Mouse (Mus musculus) bone marrow macrophage, adult 2 months (primary cell): ENCODE data around the gene Trim62. TPM values are rescaled to one million over a fixed set of nuclear protein-coding genes. Genes with fewer than 3 reads are reported as not detected.
A peak's percentile ranks its signal among the peaks of the same experiment; 100 is the strongest.

Experiments
- H3K27ac ChIP-seq: 2 replicates; pipeline ENCODE4 v1.5.1; 2012; ENCODE audit warnings: low read depth, low read length; ENCODE audit not compliant: insufficient read depth
- H3K4me1 ChIP-seq: 2 replicates; pipeline ENCODE4 v1.6.1; 2012; ENCODE audit warnings: low read length; ENCODE audit not compliant: control insufficient read depth, insufficient read depth
- H3K4me3 ChIP-seq: 2 replicates; pipeline ENCODE4 v1.5.1; 2012; ENCODE audit warnings: mild to moderate bottlenecking, low read length, moderate library complexity; ENCODE audit not compliant: insufficient read depth
- CTCF ChIP-seq: IDR thresholded peaks from 2 replicates; pipeline ENCODE4 v1.5.1; 2012; ENCODE audit warnings: low read depth, mild to moderate bottlenecking, low read length, moderate library complexity
- POLR2A ChIP-seq: IDR thresholded peaks from 2 replicates; pipeline ENCODE4 v1.6.1; 2012; ENCODE audit warnings: mild to moderate bottlenecking, low read depth, low read length, borderline replicate concordance
- polyA plus RNA-seq: library from polyadenylated mRNA; stranded (reverse); fragments of >200 nt; gene quantifications from 2 replicates; pipeline ENCODE4 v1.2.4, GENCODE M21; 2012; ENCODE audit not compliant: missing spikeins, insufficient read depth, insufficient read length

Trim62 gene
- polyA plus RNA-seq, 1 experiment = 4.2 TPM

DNA sequence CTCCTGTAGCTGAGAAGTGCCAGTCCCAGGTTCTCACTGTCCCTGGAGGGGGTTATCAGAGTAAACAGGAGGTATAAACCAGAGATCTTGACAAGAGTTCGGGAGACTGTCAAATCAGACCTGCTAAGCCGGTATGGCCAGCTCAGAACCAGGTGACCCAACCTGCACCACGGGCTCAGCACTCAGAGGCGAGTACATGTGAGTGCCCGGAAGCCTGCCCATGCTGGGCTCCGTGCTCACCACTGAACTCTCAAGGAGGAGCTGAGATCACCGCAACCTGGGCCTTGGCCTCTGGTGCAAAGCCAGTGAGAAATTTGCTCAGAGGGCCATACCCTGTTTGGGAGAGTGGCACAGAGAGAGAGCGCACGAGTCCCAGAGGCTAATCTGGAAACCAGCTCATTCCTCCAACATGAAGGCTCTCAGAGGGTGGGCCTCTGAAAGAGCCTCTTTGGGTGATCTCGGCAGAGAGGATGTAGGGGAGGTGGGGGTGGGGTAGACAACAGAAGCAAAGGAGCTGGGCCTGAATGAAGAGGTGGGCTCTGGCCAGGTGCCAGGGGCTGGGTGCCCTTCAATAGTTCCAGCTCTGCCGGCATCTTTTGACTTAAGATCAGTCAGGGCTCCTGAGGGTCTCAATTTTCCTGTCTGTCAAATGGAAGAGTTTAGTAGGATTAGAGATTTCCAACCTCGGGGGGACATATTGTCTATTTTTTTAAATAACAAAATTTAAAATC, 24.0 kb downstream of the Trim62 start:
- H3K4me1 ChIP-seq = no peaks in the 10 kb centered on the region
- no peak for TF ChIP-seq CTCF
- TF ChIP-seq POLR2A = no peak
- H3K27ac ChIP-seq = no peak overlapping the region
- no peak overlapping the region for H3K4me3 ChIP-seq

DNA sequence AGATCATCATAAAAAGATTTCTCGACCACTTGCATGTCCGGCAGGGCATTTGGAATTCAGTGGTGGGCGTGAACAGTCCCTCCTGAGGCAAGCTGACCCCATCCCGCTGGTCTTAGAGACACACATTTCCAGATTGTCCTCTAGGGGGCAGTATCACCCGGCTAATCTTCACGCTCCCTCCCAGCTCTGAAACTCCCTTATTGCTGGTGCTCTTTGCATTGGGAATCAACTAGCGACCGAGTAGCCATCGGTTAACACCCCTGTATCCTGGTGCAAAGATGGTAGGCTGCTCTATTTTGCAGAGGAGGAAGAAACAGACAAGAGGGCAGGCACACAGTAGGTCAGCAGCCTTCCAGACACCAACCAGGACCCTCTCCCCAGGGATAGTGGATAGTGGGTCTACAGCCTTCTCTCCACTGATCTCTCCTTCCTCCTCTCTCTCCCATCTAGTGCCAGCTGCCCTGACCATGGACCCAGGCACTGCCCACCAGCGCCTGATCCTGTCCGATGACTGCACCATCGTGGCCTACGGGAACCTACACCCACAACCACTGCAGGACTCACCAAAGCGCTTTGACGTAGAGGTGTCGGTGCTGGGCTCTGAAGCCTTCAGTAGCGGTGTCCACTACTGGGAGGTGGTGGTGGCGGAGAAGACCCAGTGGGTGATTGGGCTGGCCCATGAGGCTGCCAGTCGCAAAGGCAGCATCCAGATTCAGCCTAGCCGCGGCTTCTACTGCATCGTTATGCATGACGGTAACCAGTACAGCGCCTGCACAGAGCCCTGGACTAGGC, 25.4 kb downstream of the Trim62 start:
- no peak for TF ChIP-seq POLR2A
- TF ChIP-seq CTCF = peak; percentile 91
- Histone ChIP-seq H3K4me1 (no peaks in the 10 kb centered on the region), H3K27ac (no peak overlapping the region), H3K4me3 (no peak overlapping the region)

- Histone ChIP-seq H3K4me3 (no peak overlapping the region), H3K4me1 (no peaks in the 10 kb centered on the region), H3K27ac (no peak overlapping the region)
- TF ChIP-seq POLR2A (no peak), CTCF (no peak)
These were observed 26.0 kb downstream of the Trim62 start for GRCm38 (mm10) chr4:128909378-128909831.

GRCm38 (mm10) chr4:128910276-128911063, 27.1 kb downstream of the Trim62 start:
- no peaks in the 10 kb centered on the region for H3K4me1 ChIP-seq

DNA sequence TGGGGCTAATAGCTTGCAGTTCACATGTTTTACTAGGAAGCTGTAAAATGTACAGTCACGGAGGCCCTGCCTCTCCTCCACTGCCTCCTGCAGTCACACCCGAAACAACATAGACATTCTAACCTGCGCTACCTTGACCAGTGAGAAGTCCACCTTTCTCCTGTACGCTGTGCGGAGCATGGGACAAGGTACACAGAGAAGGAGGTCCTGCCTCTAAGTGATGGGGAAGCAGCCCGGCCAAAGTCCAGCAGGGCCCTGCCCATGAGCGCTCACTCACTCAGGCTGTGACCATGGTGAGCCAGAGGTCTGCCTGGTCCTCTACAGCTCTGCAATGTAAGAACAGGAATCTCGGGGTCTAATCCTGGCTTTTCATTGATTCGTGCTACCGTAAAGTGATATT, 28.7 kb downstream of the Trim62 start:
- TF ChIP-seq CTCF (no peak), POLR2A (no peak)
- Histone ChIP-seq H3K27ac (no peak overlapping the region), H3K4me3 (no peak overlapping the region), H3K4me1 (no peaks in the 10 kb centered on the region)

More at GRCm38 (mm10) chr4:128910276-128911063, 27.1 kb downstream of the Trim62 start:
- no peak overlapping the region for H3K4me3 ChIP-seq
- no peak overlapping the region for H3K27ac ChIP-seq
- TF ChIP-seq POLR2A (no peak), CTCF (no peak)

- H3K27ac ChIP-seq = no peak overlapping the region
- H3K4me3 ChIP-seq = no peak overlapping the region
- TF ChIP-seq POLR2A (no peak), CTCF (no peak)
- H3K4me1 ChIP-seq = no peaks in the 10 kb centered on the region
These were observed 30.4 kb downstream of the Trim62 start for GRCm38 (mm10) chr4:128913794-128914193.

DNA sequence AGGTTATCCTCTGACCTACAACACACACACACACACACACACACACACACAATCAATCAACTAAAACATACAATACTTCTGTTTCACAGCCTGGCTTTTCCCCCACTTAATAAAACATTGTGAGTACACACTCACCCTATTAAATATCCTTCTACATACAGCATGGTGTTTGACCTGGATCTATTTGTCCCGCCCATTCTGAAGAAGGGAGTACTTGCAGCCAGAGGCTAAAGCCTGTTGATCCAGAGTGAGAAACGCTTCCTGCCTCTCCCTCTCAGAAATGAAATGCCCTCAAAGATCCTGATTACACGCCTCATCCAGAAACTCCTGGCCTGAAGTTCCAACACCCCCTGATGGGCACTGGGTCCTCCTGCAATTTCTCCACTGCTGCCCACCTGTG, 33.7 kb downstream of the Trim62 start:
- Histone ChIP-seq H3K4me3 (no peak overlapping the region), H3K27ac (no peak overlapping the region), H3K4me1 (no peaks in the 10 kb centered on the region)
- no peak for TF ChIP-seq POLR2A
- TF ChIP-seq CTCF = no peak

DNA sequence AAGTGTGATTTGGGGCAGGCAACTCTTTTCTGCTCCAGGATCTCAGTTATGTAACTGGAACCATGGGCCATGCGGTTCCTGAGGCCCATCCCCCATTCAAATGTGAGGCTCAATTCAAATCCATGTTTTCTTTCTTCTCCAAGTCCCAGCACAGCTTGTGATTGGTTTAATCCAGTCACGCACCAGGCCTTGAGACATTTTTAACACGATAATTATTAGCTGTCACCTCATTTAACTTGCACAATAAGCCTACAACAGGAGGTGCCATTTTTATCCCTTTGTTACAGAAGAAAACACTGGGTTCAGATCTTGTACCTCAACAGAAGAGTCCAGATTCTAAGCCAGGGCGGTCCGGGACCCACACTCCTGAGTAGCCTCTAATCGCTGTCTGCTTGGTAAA, 34.4 kb downstream of the Trim62 start:
- H3K27ac ChIP-seq = no peak overlapping the region
- no peaks in the 10 kb centered on the region for H3K4me1 ChIP-seq
- TF ChIP-seq POLR2A (no peak), CTCF (no peak)
- no peak overlapping the region for H3K4me3 ChIP-seq

DNA sequence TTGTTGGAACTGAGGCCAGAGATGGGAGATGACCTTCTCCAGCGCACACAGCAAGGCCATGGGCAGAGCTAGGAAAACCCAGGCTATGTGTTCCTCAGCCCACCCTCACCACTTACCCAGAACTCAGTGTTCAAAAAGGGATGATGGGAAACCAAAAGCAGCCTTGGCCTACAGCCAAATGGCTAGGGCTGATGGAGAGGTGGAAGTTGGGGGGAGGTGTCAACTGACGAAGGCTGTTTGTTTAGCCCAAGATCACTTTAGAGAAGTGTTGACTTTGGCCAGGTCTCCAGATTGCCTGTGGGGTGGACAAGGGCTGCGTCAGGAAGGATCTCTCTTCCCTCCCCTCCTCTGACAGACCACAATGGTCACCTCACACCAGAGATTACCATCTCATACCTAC, 34.8 kb downstream of the Trim62 start:
- Histone ChIP-seq H3K27ac (no peak overlapping the region), H3K4me1 (no peaks in the 10 kb centered on the region), H3K4me3 (no peak overlapping the region)
- TF ChIP-seq POLR2A (no peak), CTCF (no peak)

DNA sequence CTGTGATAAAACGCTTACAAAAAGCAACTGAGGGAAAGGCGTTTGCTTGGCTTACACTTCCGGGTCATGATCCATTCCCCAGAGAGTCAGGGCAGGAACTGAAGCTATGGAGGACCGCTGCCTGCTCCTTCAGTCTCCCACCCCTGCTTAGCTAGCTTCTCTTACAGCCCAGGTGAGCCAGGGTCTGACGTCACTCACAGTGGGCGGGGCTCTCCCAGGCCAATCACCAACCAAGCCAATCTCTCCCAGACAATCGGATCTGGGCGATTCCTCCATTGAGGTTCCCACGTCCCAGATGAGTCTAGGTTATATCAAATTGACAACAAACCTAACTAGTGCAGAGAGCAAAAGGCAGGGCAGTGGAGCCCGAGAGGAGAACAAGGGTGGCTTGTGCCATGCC, 35.7 kb downstream of the Trim62 start:
- TF ChIP-seq CTCF (no peak), POLR2A (no peak)
- no peak overlapping the region for H3K4me3 ChIP-seq
- no peaks in the 10 kb centered on the region for H3K4me1 ChIP-seq
- H3K27ac ChIP-seq = no peak overlapping the region
